Mouse (Mus musculus): ENCODE results near the gene Olfr17. TPM values are rescaled to one million over a fixed set of nuclear protein-coding genes. Genes with fewer than 3 reads are reported as not detected.

Olfr17 gene
- total and polyA plus RNA-seq, 2 experiments from 2014 or later, result not detected

Other genes with a start within 250 kb of the Olfr17 start
- gene Olfr703, start 249.9 kb upstream of the Olfr17 start, total RNA-seq (2014; rRNA removed), result not detected in 2 replicates
- gene Olfr703, start 249.9 kb upstream of the Olfr17 start, polyA plus RNA-seq (2015; fragmentation: Nextera tagmentation; extraction: Ambion mirVana), result not detected in 2 replicates
- gene Olfr704, start 230.0 kb upstream of the Olfr17 start, total RNA-seq (2014; rRNA removed), result not detected in 2 replicates
- not detected in 2 replicates for gene Olfr704, start 230.0 kb upstream of the Olfr17 start, polyA plus RNA-seq (2015; fragmentation: Nextera tagmentation; extraction: Ambion mirVana)
- not detected in 2 replicates for gene Olfr705, start 216.3 kb upstream of the Olfr17 start, total RNA-seq (2014; rRNA removed)
- not detected in 2 replicates for gene Olfr705, start 216.3 kb upstream of the Olfr17 start, polyA plus RNA-seq (2015; fragmentation: Nextera tagmentation; extraction: Ambion mirVana)
- not detected in 2 replicates for gene Olfr706, start 205.1 kb upstream of the Olfr17 start, total RNA-seq (2014; rRNA removed)
- not detected in 2 replicates for gene Olfr706, start 205.1 kb upstream of the Olfr17 start, polyA plus RNA-seq (2015; fragmentation: Nextera tagmentation; extraction: Ambion mirVana)
- not detected in 2 replicates for gene Olfr707, start 192.0 kb upstream of the Olfr17 start, total RNA-seq (2014; rRNA removed)
- not detected in 2 replicates for gene Olfr707, start 192.0 kb upstream of the Olfr17 start, polyA plus RNA-seq (2015; fragmentation: Nextera tagmentation; extraction: Ambion mirVana)
- not detected in 2 replicates for gene Olfr1532-ps1, start 185.2 kb upstream of the Olfr17 start, total RNA-seq (2014; rRNA removed)
- not detected in 2 replicates for gene Olfr1532-ps1, start 185.2 kb upstream of the Olfr17 start, polyA plus RNA-seq (2015; fragmentation: Nextera tagmentation; extraction: Ambion mirVana)
- not detected in 2 replicates for gene Olfr709-ps1, start 161.0 kb upstream of the Olfr17 start, total RNA-seq (2014; rRNA removed)
- not detected in 2 replicates for gene Olfr709-ps1, start 161.0 kb upstream of the Olfr17 start, polyA plus RNA-seq (2015; fragmentation: Nextera tagmentation; extraction: Ambion mirVana)
- gene Olfr710, start 144.9 kb upstream of the Olfr17 start, total RNA-seq (2014; rRNA removed), result not detected in 2 replicates
- gene Olfr710, start 144.9 kb upstream of the Olfr17 start, polyA plus RNA-seq (2015; fragmentation: Nextera tagmentation; extraction: Ambion mirVana), result not detected in 2 replicates
- not detected in 2 replicates for gene Olfr6, start 129.3 kb upstream of the Olfr17 start, total RNA-seq (2014; rRNA removed)
- not detected in 2 replicates for gene Olfr6, start 129.3 kb upstream of the Olfr17 start, polyA plus RNA-seq (2015; fragmentation: Nextera tagmentation; extraction: Ambion mirVana)
- gene Olfr711, start 117.8 kb upstream of the Olfr17 start, total RNA-seq (2014; rRNA removed), result not detected in 2 replicates
- gene Olfr711, start 117.8 kb upstream of the Olfr17 start, polyA plus RNA-seq (2015; fragmentation: Nextera tagmentation; extraction: Ambion mirVana), result not detected in 2 replicates
- not detected in 2 replicates for gene Olfr2, start 87.1 kb upstream of the Olfr17 start, total RNA-seq (2014; rRNA removed)
- not detected in 2 replicates for gene Olfr2, start 87.1 kb upstream of the Olfr17 start, polyA plus RNA-seq (2015; fragmentation: Nextera tagmentation; extraction: Ambion mirVana)
- not detected in 2 replicates for gene Olfr713, start 62.0 kb upstream of the Olfr17 start, total RNA-seq (2014; rRNA removed)
- not detected in 2 replicates for gene Olfr713, start 62.0 kb upstream of the Olfr17 start, polyA plus RNA-seq (2015; fragmentation: Nextera tagmentation; extraction: Ambion mirVana)
- gene Olfr714, start 22.2 kb upstream of the Olfr17 start, total RNA-seq (2014; rRNA removed), result not detected in 2 replicates
- gene Olfr714, start 22.2 kb upstream of the Olfr17 start, polyA plus RNA-seq (2015; fragmentation: Nextera tagmentation; extraction: Ambion mirVana), result not detected in 2 replicates
- not detected in 2 replicates for gene Olfr715b, start 17.1 kb downstream of the Olfr17 start, total RNA-seq (2014; rRNA removed)
- not detected in 2 replicates for gene Olfr715b, start 17.1 kb downstream of the Olfr17 start, polyA plus RNA-seq (2015; fragmentation: Nextera tagmentation; extraction: Ambion mirVana)
- gene Olfr715, start 37.9 kb downstream of the Olfr17 start, total RNA-seq (2014; rRNA removed), result not detected in 2 replicates
- gene Olfr715, start 37.9 kb downstream of the Olfr17 start, polyA plus RNA-seq (2015; fragmentation: Nextera tagmentation; extraction: Ambion mirVana), result not detected in 2 replicates
- not detected in 2 replicates for gene Olfr716, start 45.1 kb downstream of the Olfr17 start, total RNA-seq (2014; rRNA removed)
- not detected in 2 replicates for gene Olfr716, start 45.1 kb downstream of the Olfr17 start, polyA plus RNA-seq (2015; fragmentation: Nextera tagmentation; extraction: Ambion mirVana)
- gene Nlrp14, start 73.8 kb downstream of the Olfr17 start, total RNA-seq (2014; rRNA removed), result not detected in 2 replicates
- gene Nlrp14, start 73.8 kb downstream of the Olfr17 start, polyA plus RNA-seq (2015; fragmentation: Nextera tagmentation; extraction: Ambion mirVana), result not detected in 2 replicates
- not detected in 2 replicates for gene Rbmxl2, start 116.2 kb downstream of the Olfr17 start, total RNA-seq (2014; rRNA removed)
- gene Rbmxl2, start 116.2 kb downstream of the Olfr17 start, polyA plus RNA-seq (2015; fragmentation: Nextera tagmentation; extraction: Ambion mirVana), result not detected in 2 replicates